In genomic region chr1:38662616-38663193, GRCm38 (mm10) we compare ENCODE assay signal across 25 mouse cellular contexts. TPM values are rescaled to one million over a fixed set of nuclear protein-coding genes. Genes with fewer than 3 reads are reported as not detected.
DNase-seq lines count a peak whose midpoint lies in the region; ATAC-seq and TF ChIP-seq lines count a peak whose summit lies in the region.
"Had no signal": no experiment of that assay in that cellular context is flagged by ENCODE, and none has a peak within 500 bp of the region (broad histone marks: within the 10 kb centered on the region; RNA-seq: fewer than 3 reads in every experiment).

No protein-coding gene starts in this region.

- H3K4me2 ChIP-seq in liver, postnatal 0 days (ENCODE audit: low read depth, low read length), result peak overlapping the region; percentile 4; the same call in 1 of the 2 replicates
- no peak overlapping the region for H3K4me2 ChIP-seq in liver, embryonic 11.5 days
- no peak overlapping the region for H3K4me2 ChIP-seq in forebrain, embryonic 15.5 days (replicated peaks)
- H3K4me2 ChIP-seq: embryonic facial prominence, embryonic 12.5 days; forebrain, embryonic 13.5 days; hindbrain, embryonic 14.5 days; limb, embryonic 13.5 days had no signal

- no peaks in the 10 kb centered on the region for H3K9me3 ChIP-seq in liver, postnatal 0 days (ENCODE audit: low read length)
- H3K9me3 ChIP-seq in liver, embryonic 11.5 days (ENCODE audit: control insufficient read depth, low read length), result no peaks in the 10 kb centered on the region
- no peaks in the 10 kb centered on the region for H3K9me3 ChIP-seq in forebrain, embryonic 15.5 days
- H3K9me3 ChIP-seq: embryonic facial prominence, embryonic 12.5 days; forebrain, embryonic 13.5 days; G1E; heart, embryonic 10.5 days; limb, embryonic 13.5 days had no signal

- peaks cover 4% of the 10 kb centered on the region; the same call in 1 of the 2 replicates for H3K4me1 ChIP-seq in liver, postnatal 0 days (ENCODE audit: insufficient read depth)
- H3K4me1 ChIP-seq in liver, embryonic 11.5 days (replicated peaks; ENCODE audit: control insufficient read depth, insufficient read depth, low read length), result no peaks in the 10 kb centered on the region
- no peaks in the 10 kb centered on the region for H3K4me1 ChIP-seq in forebrain, embryonic 15.5 days
- H3K4me1 ChIP-seq: forebrain, embryonic 13.5 days had no signal

- no peak overlapping the region for H3K4me3 ChIP-seq in liver, postnatal 0 days (ENCODE audit: low read depth, low read length)
- no peak overlapping the region for H3K4me3 ChIP-seq in liver, embryonic 11.5 days (ENCODE audit: low read depth, low read length)
- no peak overlapping the region for H3K4me3 ChIP-seq in forebrain, embryonic 15.5 days
- H3K4me3 ChIP-seq: embryonic facial prominence, embryonic 12.5 days; erythroblast, embryonic 14.5 days; forebrain, embryonic 13.5 days; heart, embryonic 10.5 days; left cerebral cortex, adult 2 months; limb, embryonic 13.5 days had no signal

- ATAC-seq in liver, postnatal 0 days, result no peak
- no peak for ATAC-seq in liver, embryonic 11.5 days (replicated peaks; ENCODE audit: low FRiP score)
- ATAC-seq in CD4-positive, CD25-positive, alpha-beta regulatory T cell, adult 4 months, result peak; percentile 46
- no peak for ATAC-seq in forebrain, embryonic 15.5 days (replicated peaks)
- ATAC-seq: forebrain, embryonic 13.5 days; intestine, embryonic 16.5 days had no signal

- no peak overlapping the region for H3K9ac ChIP-seq in liver, postnatal 0 days (replicated peaks)
- H3K9ac ChIP-seq in liver, embryonic 11.5 days (ENCODE audit: low read depth, low read length), result no peak overlapping the region
- no peak overlapping the region for H3K9ac ChIP-seq in forebrain, embryonic 15.5 days (replicated peaks)
- H3K9ac ChIP-seq: embryonic facial prominence, embryonic 12.5 days; forebrain, embryonic 13.5 days; hindbrain, embryonic 14.5 days; limb, embryonic 13.5 days; liver, embryonic 14.5 days had no signal

- no peak for TF ChIP-seq EP300 in liver, postnatal 0 days (IDR thresholded peaks at IDR 0.05; ENCODE audit: low read depth)

- H3K36me3 ChIP-seq in liver, postnatal 0 days (replicated peaks; ENCODE audit: insufficient read depth, low read length), result no peaks in the 10 kb centered on the region
- H3K36me3 ChIP-seq in liver, embryonic 11.5 days (ENCODE audit: control insufficient read depth, insufficient read depth, low read length), result no peaks in the 10 kb centered on the region
- H3K36me3 ChIP-seq in forebrain, embryonic 15.5 days, result no peaks in the 10 kb centered on the region
- H3K36me3 ChIP-seq: embryonic facial prominence, embryonic 12.5 days; G1E; heart, embryonic 10.5 days; limb, embryonic 13.5 days had no signal

- WGBS in liver, postnatal 0 days (ENCODE audit: insufficient replicate concordance), result 46% methylated on average over 3 of the region's 3 CpGs
- 33% methylated on average over 3 of the region's 3 CpGs for WGBS in liver, embryonic 11.5 days
- 84% methylated on average over 3 of the region's 3 CpGs for WGBS in forebrain, embryonic 15.5 days

- no peaks in the 10 kb centered on the region for H3K27me3 ChIP-seq in liver, postnatal 0 days (ENCODE audit: insufficient read depth, low read length)
- no peaks in the 10 kb centered on the region for H3K27me3 ChIP-seq in liver, embryonic 11.5 days (replicated peaks; ENCODE audit: control insufficient read depth, insufficient read depth, low read length)
- no peaks in the 10 kb centered on the region for H3K27me3 ChIP-seq in forebrain, embryonic 15.5 days
- H3K27me3 ChIP-seq: embryonic facial prominence, embryonic 12.5 days; forebrain, embryonic 13.5 days; limb, embryonic 13.5 days had no signal

- TF ChIP-seq CTCF in liver, postnatal 0 days (IDR thresholded peaks at IDR 0.05; ENCODE audit: low read depth), result no peak

- H3K27ac ChIP-seq in liver, postnatal 0 days (ENCODE audit: low read depth), result no peak overlapping the region
- H3K27ac ChIP-seq in liver, embryonic 11.5 days (ENCODE audit: low read depth, low read length), result no peak overlapping the region
- no peak overlapping the region for H3K27ac ChIP-seq in forebrain, embryonic 15.5 days (replicated peaks)
- H3K27ac ChIP-seq: embryonic facial prominence, embryonic 12.5 days; forebrain, embryonic 13.5 days; heart, embryonic 10.5 days; hindbrain, embryonic 14.5 days; left cerebral cortex, adult 2 months; limb, embryonic 13.5 days; liver, embryonic 14.5 days had no signal

- DNase-seq in liver, postnatal 0 days, result no peak
- no peak for DNase-seq in liver, embryonic 11.5 days (ENCODE audit: low spot score)
- peak; percentile 68 for DNase-seq in 416B (ENCODE audit: low read depth)
- DNase-seq in induced T-regulatory cell, adult 2 months (ENCODE audit: low read depth), result peak; percentile 70
- DNase-seq in adrenal gland, postnatal 25 days, result no peak
- DNase-seq in right cerebral cortex, adult 2 months (ENCODE audit: low spot score in 2 of 2), result no peak
- DNase-seq: cerebellum, adult 9-10 months; gastrocnemius, postnatal 25 days; kidney, postnatal 4 days; layer of hippocampus, adult 9-11 months; midbrain, embryonic 14.5 days; right cerebral cortex, postnatal 14 days had no signal

RNA-seq across cellular contexts. Expression of gene Aff3, which starts 2.0 kb away (rescaled TPM):
- polyA plus RNA-seq in liver, postnatal 0 days (2015; fragmentation: Nextera tagmentation; extraction: Ambion mirVana), result 0.81 and 1.1 TPM in 2 replicates
- 4.4 and 4.7 TPM in 2 replicates for polyA plus RNA-seq in liver, embryonic 11.5 days (2014; fragmentation: Nextera tagmentation; extraction: Ambion mirVana)
- 10 to 100 TPM; 11.9 to 15.1 TPM for polyA plus RNA-seq in CD4-positive, CD25-positive, alpha-beta regulatory T cell, adult 4 months (2017; shearing (Covaris generic))
- 2.8 and 3.4 TPM in 2 replicates for total RNA-seq in adrenal gland, postnatal 25 days (2021)
- 36.9 and 43.7 TPM in 2 replicates for polyA plus RNA-seq in forebrain, embryonic 15.5 days (2015; fragmentation: Nextera tagmentation; extraction: Ambion mirVana)
- polyA plus RNA-seq: C2C12 had no signal

Comparison
In these comparisons a context has a peak if more than half of its experiments do, and no peak if none do; other contexts are left out.
1. DNase-seq: peak in 416B (single experiment) and induced T-regulatory cell, adult 2 months (single experiment); none in liver, postnatal 0 days (single experiment), liver, embryonic 11.5 days (single experiment), adrenal gland, postnatal 25 days (single experiment) and right cerebral cortex, adult 2 months (0 of 2).